ENCODE assay signal across 21 mouse cellular contexts in genomic region chr17:67136876-67137275, GRCm38 (mm10).
DNase-seq lines count a peak whose midpoint lies in the region; ATAC-seq and TF ChIP-seq lines count a peak whose summit lies in the region.
"Had no signal": no experiment of that assay in that cellular context is flagged by ENCODE, and none has a peak within 500 bp of the region (broad histone marks: within the 10 kb centered on the region; RNA-seq: fewer than 3 reads in every experiment).

No protein-coding gene starts in this region.

- intact Hi-C loops in heart, postnatal 36 days (cut with DNase I), result loop anchor here (5.0 kb wide), 1 partner anchor 170 kb away; no protein-coding TSS in a partner anchor
- intact Hi-C loops in left cerebral cortex, postnatal 4 days (cut with DNase I), result no loop called here

- WGBS in heart, embryonic 11.5 days (ENCODE audit: insufficient replicate concordance), result 60% methylated on average over 7 of the region's 7 CpGs
- WGBS in heart, postnatal 0 days, result 60% methylated on average over 7 of the region's 7 CpGs

- no peaks in the 10 kb centered on the region for H3K36me3 ChIP-seq in heart, embryonic 11.5 days (ENCODE audit: control insufficient read depth, insufficient read depth, low read length)
- H3K36me3 ChIP-seq in heart, postnatal 0 days (replicated peaks; ENCODE audit: control insufficient read depth, insufficient read depth, low read length), result no peaks in the 10 kb centered on the region; the same call in 1 of the 2 replicates
- H3K36me3 ChIP-seq: embryonic facial prominence, embryonic 12.5 days; forebrain, embryonic 12.5 days; limb, embryonic 13.5 days; liver, embryonic 12.5 days; midbrain, embryonic 12.5 days had no signal

- H3K9ac ChIP-seq in heart, embryonic 11.5 days (ENCODE audit: low read depth, low read length), result no peak overlapping the region
- H3K9ac ChIP-seq in heart, postnatal 0 days (replicated peaks; ENCODE audit: low read depth, low read length), result no peak overlapping the region
- H3K9ac ChIP-seq: embryonic facial prominence, embryonic 12.5 days; forebrain, embryonic 12.5 days; limb, embryonic 13.5 days; liver, embryonic 12.5 days; midbrain, embryonic 12.5 days had no signal

- no peaks in the 10 kb centered on the region for H3K27me3 ChIP-seq in heart, embryonic 11.5 days (ENCODE audit: control insufficient read depth, insufficient read depth, low read length)
- no peaks in the 10 kb centered on the region for H3K27me3 ChIP-seq in heart, postnatal 0 days (ENCODE audit: control insufficient read depth, insufficient read depth, low read length)
- H3K27me3 ChIP-seq: embryonic facial prominence, embryonic 12.5 days; forebrain, embryonic 12.5 days; limb, embryonic 13.5 days; liver, embryonic 12.5 days; midbrain, embryonic 12.5 days had no signal

- no peaks in the 10 kb centered on the region for H3K9me3 ChIP-seq in heart, embryonic 11.5 days (replicated peaks; ENCODE audit: control insufficient read depth, low read length)
- no peaks in the 10 kb centered on the region for H3K9me3 ChIP-seq in heart, postnatal 0 days (replicated peaks; ENCODE audit: control insufficient read depth, low read length)
- H3K9me3 ChIP-seq: embryonic facial prominence, embryonic 12.5 days; forebrain, embryonic 12.5 days; limb, embryonic 13.5 days; liver, embryonic 12.5 days; midbrain, embryonic 12.5 days had no signal

- no peak for DNase-seq in heart, postnatal 36 days
- peak; percentile 35 for DNase-seq in testis, postnatal 10 days (ENCODE audit: low spot score)
- DNase-seq in testis, postnatal 14 days (ENCODE audit: low spot score), result no peak
- no peak for DNase-seq in heart, postnatal 0 days (ENCODE audit: low spot score)
- DNase-seq in left cerebral cortex, postnatal 4 days, result no peak
- no peak for DNase-seq in spleen, postnatal 4 days (ENCODE audit: low spot score in 2 of 2)
- DNase-seq: adrenal gland, postnatal 36 days; cerebellum, adult 11 months; cerebellum, postnatal 10 days; kidney, adult 18-20 months; kidney, postnatal 10 days; lung, adult 18-20 months; lung, postnatal 14 days; thymus, postnatal 25 days had no signal

- no peak; the same call in 1 of the 2 replicates for ATAC-seq in heart, embryonic 11.5 days (replicated peaks; ENCODE audit: insufficient number of reproducible peaks, low FRiP score, low TSS enrichment)
- ATAC-seq in heart, postnatal 0 days (ENCODE audit: insufficient read depth, low read depth), result peak; percentile 37
- ATAC-seq: hindbrain, postnatal 0 days; liver, embryonic 12.5 days had no signal

- H3K4me2 ChIP-seq in heart, embryonic 11.5 days, result no peak overlapping the region
- no peak overlapping the region for H3K4me2 ChIP-seq in heart, postnatal 0 days (ENCODE audit: low read depth, low read length)
- H3K4me2 ChIP-seq: embryonic facial prominence, embryonic 12.5 days; forebrain, embryonic 12.5 days; limb, embryonic 13.5 days; liver, embryonic 12.5 days; midbrain, embryonic 12.5 days had no signal

- TF ChIP-seq EP300 in heart, postnatal 0 days (IDR thresholded peaks at IDR 0.05; ENCODE audit: low read depth), result no peak; the same call in 1 of the 2 replicates

- peak overlapping the region; percentile 70 for H3K27ac ChIP-seq in heart, embryonic 11.5 days (ENCODE audit: low read depth, low read length)
- H3K27ac ChIP-seq in heart, postnatal 0 days (ENCODE audit: low read depth), result peak overlapping the region; percentile 80
- H3K27ac ChIP-seq: embryonic facial prominence, embryonic 12.5 days; forebrain, embryonic 12.5 days; hindbrain, postnatal 0 days; limb, embryonic 13.5 days; liver, embryonic 12.5 days; midbrain, embryonic 12.5 days had no signal

- no peak overlapping the region for H3K4me3 ChIP-seq in heart, embryonic 11.5 days (ENCODE audit: low read depth, low read length)
- no peak overlapping the region for H3K4me3 ChIP-seq in heart, postnatal 0 days (ENCODE audit: low read depth, low read length)
- H3K4me3 ChIP-seq: embryonic facial prominence, embryonic 12.5 days; forebrain, embryonic 12.5 days; limb, embryonic 13.5 days; liver, embryonic 12.5 days; midbrain, embryonic 12.5 days had no signal

- peaks cover 28% of the 10 kb centered on the region for H3K4me1 ChIP-seq in heart, embryonic 11.5 days (ENCODE audit: control insufficient read depth, insufficient read depth, low read length)
- H3K4me1 ChIP-seq in heart, postnatal 0 days (ENCODE audit: control insufficient read depth, insufficient read depth), result peaks cover 27% of the 10 kb centered on the region
- H3K4me1 ChIP-seq: midbrain, embryonic 12.5 days had no signal

- no peak for TF ChIP-seq CTCF in heart, postnatal 0 days (IDR thresholded peaks at IDR 0.05; ENCODE audit: low read depth)
